Mouse (Mus musculus) right cerebral cortex, postnatal 36 days (tissue): ENCODE measurements around the gene Cfap157.

Experiments
- DNase-seq, 2 experiments: peaks; one replicate each; pipeline ENCODE4 v3.0.0; 2022; ENCODE audit warnings: low spot score in 2 of 2, mixed read lengths in 1 of 2

Gene Cfap157

GRCm38 (mm10) chr2:32750887-32751664 lies 33.2 kb downstream of the Cfap157 start:
- DNase-seq, result no peak

GRCm38 (mm10) chr2:32750199-32750598 lies 34.0 kb downstream of the Cfap157 start:
- DNase-seq, result no peak

GRCm38 (mm10) chr2:32749082-32749481 lies 35.1 kb downstream of the Cfap157 start:
- DNase-seq, result no peak

- no peak for DNase-seq
Measured at GRCm38 (mm10) chr2:32744272-32744982, 39.8 kb downstream of the Cfap157 start.

DNA sequence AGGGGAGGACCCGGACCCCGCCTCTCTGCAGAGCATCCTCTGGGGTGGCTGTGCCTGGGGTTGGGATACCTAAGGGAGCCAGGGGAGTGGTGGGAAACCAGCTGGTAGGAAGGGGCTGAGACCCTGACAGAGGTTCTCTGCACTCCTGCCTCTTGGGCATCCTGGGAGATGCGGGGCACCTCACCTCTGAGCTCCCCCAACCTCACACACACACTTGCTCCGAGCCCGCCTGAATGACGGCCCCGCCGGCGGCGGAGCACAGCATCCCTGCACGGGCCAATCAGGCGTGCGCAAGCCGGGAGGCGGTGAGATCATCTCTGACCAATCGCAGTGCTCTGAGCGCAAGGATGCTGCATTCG lies 42.1 kb downstream of the Cfap157 start:
- peak; percentile 78 to 85 for DNase-seq

- peak; percentile 36 to 43 for DNase-seq
Measured at GRCm38 (mm10) chr2:32741273-32742172, 42.7 kb downstream of the Cfap157 start.

GRCm38 (mm10) chr2:32740916-32741272 lies 43.3 kb downstream of the Cfap157 start, which contains the start of gene 6330409D20Rik:
Gene 6330409D20Rik, minus strand, starts transcription at chr2:32741016.
- no peak for DNase-seq

GRCm38 (mm10) chr2:32739311-32739710 lies 44.9 kb downstream of the Cfap157 start:
- DNase-seq, result no peak

DNA sequence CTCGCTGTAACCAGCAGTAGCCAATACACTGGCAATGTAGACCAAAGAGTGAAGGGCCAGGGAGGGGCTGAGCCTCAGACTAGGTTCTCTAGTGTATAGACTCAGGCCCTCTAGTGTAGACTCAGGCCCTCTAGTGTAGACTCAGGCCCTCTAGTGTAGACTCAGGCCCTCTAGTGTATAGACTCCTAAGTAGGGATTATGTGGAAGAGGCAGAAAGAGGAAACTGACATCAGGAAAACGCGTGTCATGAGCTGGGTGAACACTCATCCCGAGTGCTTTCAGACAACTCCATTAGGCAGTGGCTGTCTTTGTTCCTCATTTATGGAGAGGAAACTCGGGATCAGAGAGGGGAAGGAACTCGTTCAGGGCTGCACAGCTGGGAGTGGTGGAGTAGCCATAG lies 47.2 kb downstream of the Cfap157 start:
- no peak for DNase-seq

GRCm38 (mm10) chr2:32736306-32736829 lies 47.9 kb downstream of the Cfap157 start:
- no peak for DNase-seq

DNA sequence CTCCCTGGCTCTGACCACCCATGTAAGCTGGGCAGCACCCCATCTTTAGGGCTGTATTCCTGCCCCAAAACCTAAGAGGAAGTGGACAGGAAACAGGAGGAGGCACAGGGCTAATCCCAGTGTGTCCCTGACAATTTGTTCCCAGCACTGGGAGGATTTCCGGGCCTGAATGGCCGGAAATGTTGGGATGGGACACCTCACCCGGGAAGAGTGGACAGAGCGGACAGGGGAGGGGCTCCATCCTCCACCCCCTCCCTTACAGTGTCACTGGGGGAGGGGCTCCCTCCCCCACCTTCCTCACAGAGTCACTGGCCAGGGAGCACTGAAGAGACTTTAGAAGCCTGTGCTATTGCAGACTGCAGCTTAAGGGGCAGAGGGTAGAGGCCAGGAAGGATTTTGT lies 49.3 kb downstream of the Cfap157 start:
- no peak for DNase-seq

- no peak for DNase-seq
Measured at GRCm38 (mm10) chr2:32734480-32734879, 49.7 kb downstream of the Cfap157 start.

DNA sequence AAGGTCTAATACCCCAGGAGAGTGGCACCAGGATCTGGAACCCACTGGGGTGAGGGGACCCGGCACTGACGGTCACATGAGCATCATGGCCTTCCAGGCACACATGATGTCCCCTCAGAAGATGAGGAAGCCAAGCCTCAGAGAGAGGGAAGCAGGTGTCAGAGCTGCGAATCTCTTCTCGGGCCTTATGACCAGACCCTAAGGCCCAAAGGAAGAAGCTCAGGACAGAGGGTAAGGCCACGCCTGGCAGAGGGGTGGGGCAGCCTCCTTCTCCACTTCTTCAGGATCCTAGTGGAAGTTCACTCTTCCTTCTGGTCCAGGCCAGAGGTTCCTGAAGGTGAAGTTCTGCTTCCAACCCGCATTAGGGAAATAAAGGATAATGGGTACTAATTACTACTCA lies 51.5 kb downstream of the Cfap157 start:
- DNase-seq, result no peak

- DNase-seq, result no peak
Measured at GRCm38 (mm10) chr2:32731911-32732310, 52.3 kb downstream of the Cfap157 start.

- no peak for DNase-seq
Measured at GRCm38 (mm10) chr2:32730854-32731253, 53.4 kb downstream of the Cfap157 start.

DNA sequence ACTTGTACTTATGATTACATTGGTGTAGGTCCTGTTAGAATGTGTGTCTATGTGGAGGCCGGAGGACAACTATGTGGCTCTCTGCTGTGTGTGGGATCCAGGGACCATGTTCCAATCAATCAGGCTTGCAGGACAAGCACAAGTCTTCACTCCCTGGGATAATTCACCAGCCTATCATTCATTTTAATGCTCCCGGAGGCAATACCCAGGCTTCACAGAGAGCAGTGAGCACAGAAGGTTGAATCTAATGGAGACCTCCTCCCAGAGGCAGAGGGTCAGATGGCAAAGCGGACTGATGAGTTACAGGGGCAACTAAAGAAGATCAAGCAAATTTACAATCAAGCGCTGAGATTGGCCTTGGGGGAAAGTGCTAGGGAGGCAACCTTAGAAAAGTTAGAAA lies 54.7 kb downstream of the Cfap157 start:
- no peak for DNase-seq

- no peak for DNase-seq
Measured at GRCm38 (mm10) chr2:32728463-32728862, 55.8 kb downstream of the Cfap157 start.

- DNase-seq, result peak; percentile 76 to 86
Measured at GRCm38 (mm10) chr2:32727435-32727834, 56.8 kb downstream of the Cfap157 start.
